Mouse (Mus musculus) ES-Bruce4 (cell line): ENCODE results near the gene Ltbp1.

Experiments used
- CTCF ChIP-seq: IDR thresholded peaks from one replicate; pipeline ENCODE4 v1.8.1; 2011; ENCODE audit warnings: low read depth, low read length
- EP300 ChIP-seq: IDR thresholded peaks from 2 replicates; pipeline ENCODE4 v1.6.1; 2011; ENCODE audit warnings: low read depth, low read length; ENCODE audit not compliant: insufficient read depth
- POLR2A ChIP-seq: IDR thresholded peaks from one replicate; pipeline ENCODE4 v1.8.1; 2011; ENCODE audit warnings: low read length; ENCODE audit not compliant: insufficient read depth

- TF ChIP-seq POLR2A (no peak), CTCF (no peak), EP300 (no peak)
These were observed 330.3 kb downstream of the Ltbp1 start for GRCm38 (mm10) chr17:75335649-75336048.
